Mouse (Mus musculus): ENCODE measurements around the gene Hspb8. TPM values are rescaled to one million over a fixed set of nuclear protein-coding genes. Genes with fewer than 3 reads are reported as not detected.

The Hspb8 gene
- polyA plus RNA-seq, 1 experiment from 2014 or later, result 18.9 TPM

DNA sequence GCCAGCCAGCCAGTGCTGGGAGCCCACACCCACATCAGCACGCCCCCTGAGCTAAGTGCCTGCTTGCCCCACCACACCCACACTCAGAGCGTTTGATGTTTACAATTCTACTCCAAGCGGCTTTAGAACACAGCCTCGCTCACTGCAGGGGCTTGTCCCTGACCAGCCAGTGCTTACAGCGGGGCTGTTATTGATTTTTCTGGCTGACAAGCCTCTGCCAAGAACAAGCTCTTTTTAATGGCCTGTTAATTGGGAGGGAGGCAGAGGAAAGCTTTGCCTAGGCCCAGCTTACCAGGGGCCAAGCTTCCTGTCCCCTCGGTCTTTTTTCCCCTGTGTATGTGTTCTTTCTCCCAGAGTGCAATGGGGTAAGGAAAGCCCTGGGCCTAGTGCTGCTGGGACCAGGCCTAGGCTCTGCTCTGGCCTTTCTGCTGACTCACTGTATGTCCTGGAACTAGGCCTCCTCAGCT lies 1.9 kb downstream of the Hspb8 start:
- Histone ChIP-seq H3K9me3 (ENCODE audit: control insufficient read depth, low read length) (0 out of 2 replicates have a peak, but pooled peaks cover 2% of the 10 kb centered on the region), H3K9ac (ENCODE audit: low read length) (peak overlapping the region; percentile 66), H3K4me1 (replicated peaks; ENCODE audit: control insufficient read depth, insufficient read depth, low read length) (peaks cover 33% of the 10 kb centered on the region), H3K36me3 (ENCODE audit: control insufficient read depth, insufficient read depth, low read length) (no peaks in the 10 kb centered on the region; the same call in 1 of the 2 replicates), H3K27me3 (ENCODE audit: control insufficient read depth, insufficient read depth, low read depth, low read length) (no peaks in the 10 kb centered on the region), H3K27ac (ENCODE audit: low read length) (peak overlapping the region; percentile 97), H3K4me2 (ENCODE audit: low read depth, low read length) (peak overlapping the region; percentile 54), H3K4me3 (ENCODE audit: low read length) (peak overlapping the region; percentile 38)
- peak; percentile 84 for ATAC-seq (ENCODE audit: low read depth)
- 6% methylated on average over 6 of the region's 6 CpGs for WGBS

DNA sequence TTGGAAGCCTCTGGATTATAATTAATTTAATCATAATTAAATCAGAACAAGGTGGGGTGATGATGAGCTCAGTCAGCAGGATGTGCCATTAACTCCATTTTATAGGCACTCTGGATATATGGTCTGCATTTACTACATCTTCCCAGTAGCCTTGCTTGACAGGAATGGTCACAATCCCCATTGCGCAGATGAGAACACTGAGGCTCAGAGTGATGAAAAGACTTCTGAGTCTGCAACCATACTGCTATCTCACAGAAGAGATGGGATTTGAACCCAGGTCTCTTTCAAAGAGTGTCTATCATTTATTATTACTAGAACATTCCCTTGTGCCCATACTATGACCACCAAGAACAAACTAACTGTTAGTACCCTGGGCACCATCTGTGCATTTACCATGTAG lies 2.5 kb downstream of the Hspb8 start:
- WGBS, result 100% methylated on average over 1 of the region's 1 CpGs
- H3K4me2 ChIP-seq (ENCODE audit: low read depth, low read length), result peak overlapping the region; percentile 54
- H3K9me3 ChIP-seq (ENCODE audit: control insufficient read depth, low read length), result 0 out of 2 replicates have a peak, but pooled peaks cover 2% of the 10 kb centered on the region
- H3K9ac ChIP-seq (ENCODE audit: low read length), result peak overlapping the region; percentile 66
- no peaks in the 10 kb centered on the region for H3K27me3 ChIP-seq (ENCODE audit: control insufficient read depth, insufficient read depth, low read depth, low read length)
- peak overlapping the region; percentile 97 for H3K27ac ChIP-seq (ENCODE audit: low read length)
- no peak for ATAC-seq (ENCODE audit: low read depth)
- H3K4me3 ChIP-seq (ENCODE audit: low read length), result peak overlapping the region; percentile 38
- peaks cover 34% of the 10 kb centered on the region for H3K4me1 ChIP-seq (replicated peaks; ENCODE audit: control insufficient read depth, insufficient read depth, low read length)
- no peaks in the 10 kb centered on the region; the same call in 1 of the 2 replicates for H3K36me3 ChIP-seq (ENCODE audit: control insufficient read depth, insufficient read depth, low read length)

DNA sequence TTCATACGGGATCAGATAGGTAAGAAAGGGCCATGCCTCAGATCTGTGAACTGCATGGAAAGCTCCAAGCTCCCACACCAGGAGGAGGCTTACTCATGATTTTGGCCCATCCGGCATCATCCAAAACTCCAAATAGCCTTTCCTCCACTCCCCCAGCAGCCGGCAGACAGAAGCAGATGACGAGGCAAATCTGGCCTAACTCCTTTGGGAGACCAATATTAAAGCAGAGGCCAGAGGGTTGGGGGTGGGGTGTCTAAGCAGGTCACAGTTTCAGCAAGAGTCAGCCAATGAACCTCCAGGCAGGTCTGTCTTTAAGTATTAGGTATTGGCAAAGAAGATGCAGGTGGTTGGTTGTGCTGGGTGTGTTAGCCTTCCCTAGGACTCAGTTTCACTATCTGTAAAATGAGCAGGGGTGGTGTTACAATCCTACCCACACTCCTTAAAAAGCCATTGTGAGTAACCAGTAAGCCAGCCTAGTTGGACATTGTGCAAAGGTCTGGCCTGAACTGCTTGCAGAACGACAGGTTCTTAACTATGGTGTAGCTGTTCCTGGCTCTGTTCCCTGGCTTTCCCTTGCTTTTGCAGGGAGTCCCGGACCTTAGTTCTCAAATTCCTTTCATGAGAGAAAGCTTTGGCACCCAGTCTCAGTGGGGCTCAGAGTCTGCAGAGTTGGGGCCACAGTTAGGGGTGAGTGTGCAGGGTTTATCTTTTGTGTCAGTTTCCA lies 3.2 kb downstream of the Hspb8 start:
- no peaks in the 10 kb centered on the region; the same call in 1 of the 2 replicates for H3K36me3 ChIP-seq (ENCODE audit: control insufficient read depth, insufficient read depth, low read length)
- no peak overlapping the region for H3K4me3 ChIP-seq (ENCODE audit: low read length)
- H3K4me2 ChIP-seq (ENCODE audit: low read depth, low read length), result peak overlapping the region; percentile 54; the same call in 1 of the 2 replicates
- H3K9ac ChIP-seq (ENCODE audit: low read length), result no peak overlapping the region
- peaks cover 34% of the 10 kb centered on the region for H3K4me1 ChIP-seq (replicated peaks; ENCODE audit: control insufficient read depth, insufficient read depth, low read length)
- 58% methylated on average over 6 of the region's 6 CpGs for WGBS
- no peak for ATAC-seq (ENCODE audit: low read depth)
- peak overlapping the region; percentile 15 for H3K27ac ChIP-seq (ENCODE audit: low read length)
- H3K27me3 ChIP-seq (ENCODE audit: control insufficient read depth, insufficient read depth, low read depth, low read length), result no peaks in the 10 kb centered on the region
- 0 out of 2 replicates have a peak, but pooled peaks cover 2% of the 10 kb centered on the region for H3K9me3 ChIP-seq (ENCODE audit: control insufficient read depth, low read length)

DNA sequence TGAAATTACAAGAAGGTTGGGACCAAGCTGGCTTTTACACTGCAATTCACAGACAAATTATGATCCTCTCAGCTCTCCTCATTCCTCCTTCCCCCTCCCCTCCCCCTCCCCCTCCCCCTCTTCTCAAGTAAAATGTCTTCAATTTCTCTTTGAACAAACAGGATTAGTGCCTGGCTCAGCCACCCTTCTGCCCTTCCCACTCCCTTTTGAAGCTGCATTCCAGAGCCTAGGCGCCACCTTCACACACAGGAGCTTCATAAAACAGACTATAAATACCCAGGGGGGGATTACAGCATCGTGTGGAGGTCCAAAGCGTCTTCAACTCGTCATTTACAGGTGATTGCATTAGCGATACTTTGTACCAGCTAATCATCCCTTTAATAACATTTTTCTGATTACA lies 6.5 kb downstream of the Hspb8 start:
- Histone ChIP-seq H3K36me3 (ENCODE audit: control insufficient read depth, insufficient read depth, low read length) (no peaks in the 10 kb centered on the region; the same call in 1 of the 2 replicates), H3K27ac (ENCODE audit: low read length) (peak overlapping the region; percentile 71), H3K4me3 (ENCODE audit: low read length) (no peak overlapping the region), H3K4me2 (ENCODE audit: low read depth, low read length) (no peak overlapping the region), H3K4me1 (replicated peaks; ENCODE audit: control insufficient read depth, insufficient read depth, low read length) (peaks cover 34% of the 10 kb centered on the region), H3K27me3 (ENCODE audit: control insufficient read depth, insufficient read depth, low read depth, low read length) (no peaks in the 10 kb centered on the region), H3K9ac (ENCODE audit: low read length) (no peak overlapping the region), H3K9me3 (ENCODE audit: control insufficient read depth, low read length) (0 out of 2 replicates have a peak, but pooled peaks cover 2% of the 10 kb centered on the region)
- WGBS, result 19% methylated on average over 5 of the region's 5 CpGs
- 0 out of 2 replicates have a peak, but pooled peaks have one; percentile 23 for ATAC-seq (ENCODE audit: low read depth)

DNA sequence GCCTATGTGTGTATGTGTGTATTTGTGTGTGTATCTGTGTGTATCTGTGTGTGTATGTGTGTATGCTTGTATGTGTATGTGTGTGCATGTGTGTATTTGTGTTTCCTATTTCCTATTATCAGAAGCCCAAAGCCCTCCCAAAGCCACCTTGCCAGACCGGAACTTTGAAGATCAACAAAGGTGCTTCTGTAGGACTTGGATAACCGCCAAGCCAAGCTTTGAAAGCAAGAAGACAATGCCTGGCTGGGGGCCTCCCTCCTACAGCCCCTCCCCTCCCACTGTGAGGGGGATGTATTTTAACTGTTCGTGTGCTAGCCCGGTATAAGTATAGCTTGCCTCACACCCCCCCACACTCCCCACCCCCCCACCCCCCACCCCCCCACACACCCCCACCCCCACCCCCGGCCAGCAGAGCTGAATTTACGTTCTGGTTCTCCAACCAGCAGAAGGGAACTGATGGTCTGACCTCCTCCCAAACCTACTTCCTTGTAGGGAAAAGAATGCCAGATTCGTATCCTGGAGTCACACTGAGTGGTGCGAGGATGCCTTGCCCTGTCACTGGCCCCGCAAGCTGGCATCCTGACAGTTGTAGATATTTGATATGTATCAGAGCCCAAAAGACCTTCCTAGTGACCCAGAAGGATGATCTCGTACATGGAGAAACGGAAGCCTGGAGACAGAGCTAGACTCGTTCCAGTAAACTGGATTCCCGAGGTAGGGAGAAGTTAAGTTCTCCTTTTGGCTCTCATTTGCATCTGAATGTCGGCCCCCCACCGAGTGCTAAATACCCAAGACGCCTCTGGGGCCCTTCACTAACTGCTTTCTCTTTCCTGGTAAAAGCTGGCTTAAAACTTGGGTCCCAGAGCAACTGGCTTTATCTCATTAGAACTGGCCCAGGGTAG lies 12.7 kb downstream of the Hspb8 start:
- Histone ChIP-seq H3K36me3 (ENCODE audit: control insufficient read depth, insufficient read depth, low read length) (no peaks in the 10 kb centered on the region), H3K9me3 (ENCODE audit: control insufficient read depth, low read length) (no peaks in the 10 kb centered on the region), H3K27me3 (ENCODE audit: control insufficient read depth, insufficient read depth, low read depth, low read length) (no peaks in the 10 kb centered on the region), H3K4me2 (ENCODE audit: low read depth, low read length) (peak overlapping the region; percentile 33), H3K9ac (ENCODE audit: low read length) (peak overlapping the region; percentile 20; the same call in 1 of the 2 replicates), H3K4me1 (replicated peaks; ENCODE audit: control insufficient read depth, insufficient read depth, low read length) (peaks cover 43% of the 10 kb centered on the region), H3K4me3 (ENCODE audit: low read length) (no peak overlapping the region), H3K27ac (ENCODE audit: low read length) (peak overlapping the region; percentile 60)
- peak; percentile 35; the same call in 1 of the 2 replicates for ATAC-seq (ENCODE audit: low read depth)
- 9% methylated on average over 16 of the region's 16 CpGs for WGBS

DNA sequence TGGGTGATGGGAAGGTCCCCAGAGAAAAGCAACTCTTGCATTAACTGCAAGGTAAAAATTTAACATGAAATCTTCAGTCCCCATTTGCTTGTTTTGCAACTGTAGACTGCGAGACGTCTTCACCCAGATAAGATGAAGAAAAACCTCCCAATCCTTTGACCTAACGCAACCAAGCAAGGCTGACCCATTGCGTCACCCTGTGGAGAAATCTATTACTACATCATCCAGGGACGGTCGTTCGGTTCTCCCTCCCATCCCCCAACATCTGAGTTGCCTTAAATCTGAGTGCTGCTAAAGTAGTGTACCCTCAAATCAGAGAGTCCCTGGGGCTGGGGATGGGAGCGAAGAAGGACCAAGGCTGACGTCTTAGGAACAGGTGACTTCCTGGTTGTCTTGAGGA lies 13.7 kb downstream of the Hspb8 start:
- 61% methylated on average over 9 of the region's 9 CpGs for WGBS
- no peak overlapping the region for H3K4me2 ChIP-seq (ENCODE audit: low read depth, low read length)
- peaks cover 39% of the 10 kb centered on the region for H3K4me1 ChIP-seq (replicated peaks; ENCODE audit: control insufficient read depth, insufficient read depth, low read length)
- H3K27me3 ChIP-seq (ENCODE audit: control insufficient read depth, insufficient read depth, low read depth, low read length), result no peaks in the 10 kb centered on the region
- no peak overlapping the region for H3K4me3 ChIP-seq (ENCODE audit: low read length)
- no peaks in the 10 kb centered on the region for H3K36me3 ChIP-seq (ENCODE audit: control insufficient read depth, insufficient read depth, low read length)
- no peak overlapping the region for H3K9ac ChIP-seq (ENCODE audit: low read length)
- ATAC-seq (ENCODE audit: low read depth), result no peak
- H3K9me3 ChIP-seq (ENCODE audit: control insufficient read depth, low read length), result no peaks in the 10 kb centered on the region
- no peak overlapping the region for H3K27ac ChIP-seq (ENCODE audit: low read length)

DNA sequence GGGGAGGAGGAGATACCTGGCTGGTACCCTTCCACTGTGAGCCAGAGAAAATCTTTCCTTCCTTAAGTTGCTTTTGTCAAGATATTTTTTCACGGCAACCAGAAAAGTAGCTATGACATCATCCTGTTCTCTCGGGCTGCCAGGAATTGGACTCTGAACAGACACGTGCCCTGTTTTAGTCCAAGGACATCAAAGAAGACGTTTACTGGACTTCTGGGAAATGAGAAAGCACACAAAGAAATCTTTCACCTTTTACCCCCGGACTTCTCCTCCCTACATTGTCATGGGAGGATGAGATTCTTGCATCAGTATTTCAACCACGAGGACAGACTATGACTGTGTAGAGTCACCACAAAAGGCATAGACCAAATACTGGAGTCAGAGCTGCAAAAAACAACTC lies 14.7 kb downstream of the Hspb8 start:
- Histone ChIP-seq H3K27me3 (ENCODE audit: control insufficient read depth, insufficient read depth, low read depth, low read length) (no peaks in the 10 kb centered on the region), H3K36me3 (ENCODE audit: control insufficient read depth, insufficient read depth, low read length) (no peaks in the 10 kb centered on the region), H3K9me3 (ENCODE audit: control insufficient read depth, low read length) (no peaks in the 10 kb centered on the region), H3K4me1 (replicated peaks; ENCODE audit: control insufficient read depth, insufficient read depth, low read length) (peaks cover 33% of the 10 kb centered on the region), H3K9ac (ENCODE audit: low read length) (no peak overlapping the region), H3K27ac (ENCODE audit: low read length) (peak overlapping the region; percentile 85), H3K4me2 (ENCODE audit: low read depth, low read length) (no peak overlapping the region), H3K4me3 (ENCODE audit: low read length) (no peak overlapping the region)
- 8% methylated on average over 6 of the region's 6 CpGs for WGBS
- peak; percentile 31; the same call in 1 of the 2 replicates for ATAC-seq (ENCODE audit: low read depth)

DNA sequence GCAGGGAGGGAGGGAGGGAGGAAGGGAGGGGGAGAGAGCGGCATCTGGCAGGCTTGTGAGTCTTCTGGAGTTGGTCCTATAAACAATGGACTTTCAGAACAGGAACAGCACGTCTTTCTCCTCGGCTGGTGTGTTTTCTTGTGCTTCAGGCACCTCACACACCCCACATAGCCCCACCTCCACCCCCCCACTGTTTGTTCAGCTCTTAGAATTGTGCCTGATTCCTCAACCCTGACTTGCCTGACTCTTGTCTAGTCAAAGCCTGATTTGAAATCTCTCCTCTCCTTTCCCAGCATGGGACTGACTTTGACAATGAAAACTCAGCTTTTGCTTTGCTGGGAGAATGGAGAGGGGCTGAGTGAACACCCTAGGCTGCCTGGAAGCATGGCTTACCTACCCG lies 15.3 kb downstream of the Hspb8 start:
- H3K27ac ChIP-seq (ENCODE audit: low read length), result peak overlapping the region; percentile 85

DNA sequence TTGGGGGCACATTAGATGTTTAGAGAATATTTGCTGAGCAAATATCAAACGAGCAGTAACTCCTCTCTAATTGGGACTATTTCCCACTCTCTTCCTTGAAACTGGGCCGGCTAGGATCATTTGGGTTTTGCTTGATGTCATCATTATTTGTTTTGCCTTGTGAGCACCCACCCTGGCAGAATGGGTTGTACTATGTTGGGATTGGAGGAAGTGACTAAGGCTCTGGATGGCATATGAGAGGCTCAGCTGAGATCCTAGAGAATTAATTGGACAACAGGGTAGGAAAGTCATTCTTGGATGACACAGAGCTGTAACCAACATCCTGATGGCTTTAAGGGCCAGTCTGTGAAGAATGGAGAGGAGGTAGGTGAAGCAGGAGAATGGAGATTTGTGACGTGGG lies 16.2 kb downstream of the Hspb8 start:
- H3K4me2 ChIP-seq (ENCODE audit: low read depth, low read length), result no peak overlapping the region
- H3K36me3 ChIP-seq (ENCODE audit: control insufficient read depth, insufficient read depth, low read length), result no peaks in the 10 kb centered on the region
- WGBS, result 40% methylated on average over 3 of the region's 3 CpGs
- no peak overlapping the region for H3K4me3 ChIP-seq (ENCODE audit: low read length)
- H3K9ac ChIP-seq (ENCODE audit: low read length), result no peak overlapping the region
- H3K4me1 ChIP-seq (replicated peaks; ENCODE audit: control insufficient read depth, insufficient read depth, low read length), result peaks cover 33% of the 10 kb centered on the region
- no peaks in the 10 kb centered on the region for H3K27me3 ChIP-seq (ENCODE audit: control insufficient read depth, insufficient read depth, low read depth, low read length)
- ATAC-seq (ENCODE audit: low read depth), result no peak
- H3K27ac ChIP-seq (ENCODE audit: low read length), result peak overlapping the region; percentile 15; the same call in 1 of the 2 replicates
- no peaks in the 10 kb centered on the region for H3K9me3 ChIP-seq (ENCODE audit: control insufficient read depth, low read length)

More for the DNA sequence above, 15.3 kb downstream of the Hspb8 start:
- Histone ChIP-seq H3K9me3 (ENCODE audit: control insufficient read depth, low read length) (no peaks in the 10 kb centered on the region), H3K4me2 (ENCODE audit: low read depth, low read length) (0 out of 2 replicates have a peak overlapping the region, but pooled peaks have one; percentile 12), H3K9ac (ENCODE audit: low read length) (peak overlapping the region; percentile 14; the same call in 1 of the 2 replicates), H3K4me3 (ENCODE audit: low read length) (no peak overlapping the region), H3K36me3 (ENCODE audit: control insufficient read depth, insufficient read depth, low read length) (no peaks in the 10 kb centered on the region), H3K27me3 (ENCODE audit: control insufficient read depth, insufficient read depth, low read depth, low read length) (no peaks in the 10 kb centered on the region), H3K4me1 (replicated peaks; ENCODE audit: control insufficient read depth, insufficient read depth, low read length) (peaks cover 33% of the 10 kb centered on the region)
- peak; percentile 86 for ATAC-seq (ENCODE audit: low read depth)
- WGBS, result 11% methylated on average over 4 of the region's 4 CpGs

Data from lung, embryonic 16.5 days (tissue).